Mouse (Mus musculus): Measurements from ENCODE around the gene Abca8a.
A peak's percentile ranks its signal among the peaks of the same experiment; 100 is the strongest.

Abca8a gene

DNA sequence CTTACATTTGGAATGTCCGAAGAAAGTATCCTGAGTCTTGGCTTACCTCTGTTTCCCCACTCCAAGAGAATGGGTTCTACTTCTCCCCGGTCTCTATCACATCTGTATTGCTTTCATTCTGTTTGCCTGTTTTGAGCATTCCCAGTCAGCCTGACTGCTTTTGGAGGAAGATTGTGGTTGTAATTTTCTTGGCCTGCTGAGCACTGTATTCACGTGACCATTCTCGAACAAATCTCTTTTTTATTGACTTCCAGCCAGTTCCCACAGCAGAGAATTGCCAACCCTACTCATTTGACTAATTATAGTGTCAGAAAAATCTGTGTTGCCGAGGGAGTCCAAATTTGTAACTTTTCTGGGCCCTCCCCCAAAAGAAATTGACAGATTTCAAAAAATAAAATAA, at the start of gene Abca8a:
TSS of gene Abca8a (minus strand) at position 121 of the 400 bp plus-strand sequence.
- ATAC-seq (ENCODE audit: low TSS enrichment): no peak

GRCm38 (mm10) chr11:110145421-110145820, 49.6 kb upstream of the Abca8a start:
- ATAC-seq (ENCODE audit: low TSS enrichment): 0 out of 2 replicates have a peak, but pooled peaks have one; percentile 20

- ATAC-seq (ENCODE audit: low TSS enrichment): no peak
These were observed 35.0 kb upstream of the Abca8a start for GRCm38 (mm10) chr11:110130760-110131159.

DNA sequence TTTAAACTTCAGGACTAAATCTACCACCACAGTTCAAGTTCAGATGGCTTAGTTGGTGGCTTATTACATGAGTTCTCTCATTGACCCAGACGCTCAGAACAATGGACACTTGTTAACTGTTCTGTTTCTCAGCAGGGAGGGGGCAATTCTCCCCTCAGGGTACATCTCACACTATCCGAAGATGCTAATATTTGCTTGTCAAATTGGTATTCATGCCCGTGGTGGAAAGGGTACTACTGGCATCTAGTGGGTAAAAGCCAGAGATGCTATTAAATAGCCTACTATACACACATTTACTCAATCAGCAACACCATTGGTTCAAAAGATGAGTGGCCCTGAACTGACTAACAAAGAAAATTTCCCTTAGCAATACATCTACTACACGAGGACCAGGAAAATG, 15.4 kb upstream of the Abca8a start:
- ATAC-seq (ENCODE audit: low TSS enrichment): no peak

- no peak for ATAC-seq (ENCODE audit: low TSS enrichment)
These were observed 5.7 kb upstream of the Abca8a start for GRCm38 (mm10) chr11:110101437-110101836.

- no peak for ATAC-seq (ENCODE audit: low TSS enrichment)
These were observed 3.1 kb upstream of the Abca8a start for GRCm38 (mm10) chr11:110098901-110099300.

GRCm38 (mm10) chr11:110097465-110097864, 1.7 kb upstream of the Abca8a start:
- no peak for ATAC-seq (ENCODE audit: low TSS enrichment)

DNA sequence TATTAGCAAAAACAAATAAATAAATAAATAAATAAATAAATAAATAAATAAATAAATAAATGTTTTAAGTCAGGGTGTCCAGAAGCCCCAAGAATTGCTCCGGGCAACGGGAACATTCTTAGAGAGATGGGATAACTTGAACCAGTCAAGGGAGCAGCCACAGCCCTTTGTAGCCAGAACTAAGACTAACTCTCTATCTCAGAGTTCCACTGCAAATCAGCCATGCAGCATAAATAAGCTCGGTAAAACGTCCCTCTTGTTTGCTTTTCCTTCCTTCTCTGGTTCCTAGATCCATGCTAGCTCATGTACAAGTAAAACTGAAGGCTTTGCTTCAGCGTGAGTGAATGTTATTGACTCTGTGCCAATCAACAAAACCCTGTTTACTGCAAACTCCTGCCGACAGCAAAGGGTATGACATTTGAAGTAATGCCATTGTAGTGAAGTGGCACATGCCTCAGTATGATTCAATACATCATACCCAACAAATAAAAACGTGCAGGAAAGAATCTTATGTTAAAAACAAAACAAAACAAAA, 865 bp downstream of the Abca8a start:
- no peak for ATAC-seq (ENCODE audit: low TSS enrichment)

GRCm38 (mm10) chr11:110094236-110094635, 1.5 kb downstream of the Abca8a start:
- ATAC-seq (ENCODE audit: low TSS enrichment): no peak

GRCm38 (mm10) chr11:110091328-110091727, 4.5 kb downstream of the Abca8a start:
- no peak for ATAC-seq (ENCODE audit: low TSS enrichment)

DNA sequence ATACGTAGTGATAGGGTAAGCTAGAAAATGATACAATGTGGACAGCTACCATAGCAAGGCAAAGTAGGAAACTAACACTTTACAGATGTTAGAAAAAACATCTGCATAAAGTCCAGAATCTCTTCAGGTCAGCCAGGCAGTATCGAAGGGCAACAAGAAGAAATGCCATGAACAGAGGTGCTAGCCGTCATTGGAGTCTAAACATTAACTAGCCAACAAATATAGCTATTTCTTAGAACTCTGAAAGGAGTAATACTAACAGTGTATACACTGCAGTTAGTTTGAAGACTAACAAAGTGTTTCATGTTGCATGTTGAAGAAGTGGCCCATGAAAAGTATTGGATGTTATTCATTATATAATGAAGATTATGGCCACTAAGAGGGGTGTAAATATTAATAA, 23.6 kb downstream of the Abca8a start:
- ATAC-seq (ENCODE audit: low TSS enrichment): no peak

- ATAC-seq (ENCODE audit: low TSS enrichment): no peak
These were observed 34.7 kb downstream of the Abca8a start for GRCm38 (mm10) chr11:110061032-110061431.

DNA sequence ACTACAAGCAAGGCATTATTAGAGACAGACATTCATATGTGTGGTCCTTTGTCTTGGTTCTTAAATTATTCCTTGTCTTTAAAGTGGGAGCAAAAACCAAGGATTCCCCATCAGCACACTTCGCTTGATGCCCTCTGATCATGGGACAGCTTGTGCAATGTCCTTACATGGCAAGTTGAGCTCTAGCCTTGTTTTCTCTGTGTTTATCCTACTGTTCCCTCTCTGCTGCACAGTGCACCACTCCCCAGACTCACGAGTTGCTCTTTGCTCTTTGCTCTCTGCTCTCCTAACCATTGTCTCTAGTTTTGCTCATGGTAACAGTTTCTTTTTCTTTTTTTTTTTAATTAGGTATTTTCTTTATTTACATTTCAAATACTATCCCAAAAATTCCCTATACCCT, 35.7 kb downstream of the Abca8a start:
- ATAC-seq (ENCODE audit: low TSS enrichment): no peak

- ATAC-seq (ENCODE audit: low TSS enrichment): no peak
These were observed 42.1 kb downstream of the Abca8a start for GRCm38 (mm10) chr11:110053681-110054080.

GRCm38 (mm10) chr11:110037795-110038194, 58.0 kb downstream of the Abca8a start:
- no peak for ATAC-seq (ENCODE audit: low TSS enrichment)

DNA sequence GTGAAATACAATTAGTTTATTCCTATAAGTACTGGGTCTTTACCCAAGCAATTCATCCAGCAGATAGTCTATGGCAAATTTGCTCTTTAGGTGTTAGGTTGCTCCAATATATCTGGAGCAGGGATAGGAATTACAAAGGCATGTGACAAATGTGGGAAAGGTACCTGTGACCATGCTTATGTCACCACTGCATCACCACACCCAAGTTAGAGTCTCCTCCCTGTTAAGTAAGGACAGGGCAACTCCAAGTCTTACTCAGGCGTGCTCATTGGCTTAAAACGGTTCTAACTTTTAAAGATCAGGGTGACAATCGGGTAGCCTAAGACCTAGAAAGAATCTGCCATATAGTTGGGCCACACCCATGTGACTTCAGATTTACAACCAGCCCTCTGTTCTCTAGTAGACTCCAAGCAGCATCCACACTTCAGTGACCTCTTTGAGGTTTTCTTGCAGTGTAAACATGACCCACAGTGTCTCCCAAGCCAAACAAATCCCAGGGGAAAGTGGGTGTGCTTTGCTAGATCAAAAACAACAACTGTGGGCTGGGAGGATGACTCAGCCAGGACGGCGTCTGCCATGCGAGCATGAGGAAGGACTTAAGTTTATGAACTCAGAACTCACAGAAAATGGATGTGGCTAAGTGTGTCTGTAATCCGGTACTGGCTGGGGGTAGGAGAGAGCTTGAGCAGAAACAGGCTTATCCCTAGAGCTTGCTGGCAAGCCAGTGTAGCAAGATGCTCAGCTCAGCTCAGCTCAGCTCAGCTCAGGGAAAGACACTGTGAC, 66.7 kb downstream of the Abca8a start:
- ATAC-seq (ENCODE audit: low TSS enrichment): no peak

DNA sequence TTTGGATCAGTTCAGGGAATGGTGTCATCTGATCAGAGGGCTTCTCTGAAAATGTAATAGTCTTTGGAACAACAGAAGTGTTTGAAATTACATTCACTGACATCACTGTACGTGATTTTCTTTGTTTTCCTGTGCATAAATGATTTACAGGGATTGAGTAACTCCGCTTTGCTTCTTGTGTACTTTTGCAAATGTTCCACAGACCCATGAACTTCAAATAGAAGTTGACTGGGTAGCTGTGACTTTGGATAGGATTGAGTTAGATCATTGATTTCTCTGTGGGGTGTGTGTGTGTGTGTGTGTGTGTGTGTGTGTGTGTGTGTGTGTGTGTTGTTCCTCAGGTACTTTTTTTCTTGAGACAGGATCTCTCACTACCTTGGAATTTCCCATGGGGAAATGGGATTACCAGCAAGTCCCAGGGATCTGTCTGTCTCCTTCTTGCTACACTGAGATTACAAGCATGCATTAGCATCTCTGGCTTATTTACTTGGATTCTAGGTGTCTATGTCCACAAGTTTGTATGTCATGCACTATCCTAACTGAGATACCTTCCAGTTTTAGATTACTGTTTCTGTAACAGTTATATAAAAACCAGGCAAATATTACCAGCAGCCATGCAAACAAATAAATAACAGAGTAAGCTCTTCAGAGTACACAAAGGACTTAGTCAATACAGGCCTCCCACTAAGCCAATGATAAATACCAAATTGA, 84.8 kb downstream of the Abca8a start:
- ATAC-seq (ENCODE audit: low TSS enrichment): no peak

GRCm38 (mm10) chr11:109995624-109996023, 100.2 kb downstream of the Abca8a start, which contains the start of gene Abca8b:
Gene Abca8b (minus strand): TSS chr11:109995845.
- peak; percentile 95 for ATAC-seq (ENCODE audit: low TSS enrichment)

- ATAC-seq (ENCODE audit: low TSS enrichment): peak; percentile 77
These were observed 100.8 kb downstream of the Abca8a start for GRCm38 (mm10) chr11:109995013-109995412.

- ATAC-seq (ENCODE audit: low TSS enrichment): no peak
These were observed 101.8 kb downstream of the Abca8a start for GRCm38 (mm10) chr11:109994014-109994413.

GRCm38 (mm10) chr11:109991270-109991669, 104.5 kb downstream of the Abca8a start:
- no peak for ATAC-seq (ENCODE audit: low TSS enrichment)

GRCm38 (mm10) chr11:109990256-109990655, 105.5 kb downstream of the Abca8a start:
- no peak for ATAC-seq (ENCODE audit: low TSS enrichment)

GRCm38 (mm10) chr11:109988164-109988563, 107.6 kb downstream of the Abca8a start:
- no peak for ATAC-seq (ENCODE audit: low TSS enrichment)
